Mouse (Mus musculus) layer of hippocampus, adult 18-20 months (tissue): ENCODE measurements around the gene Ccdc167. TPM values are rescaled to one million over a fixed set of nuclear protein-coding genes. Genes with fewer than 3 reads are reported as not detected.

ENCODE experiments used
- DNase-seq, 2 experiments: peaks; one replicate each; pipeline ENCODE4 v3.0.0; 2022; ENCODE audit warnings: low spot score in 2 of 2
- total RNA-seq, 2 experiments: library from RNA; stranded (reverse); gene quantifications; 2 replicates each; pipeline ENCODE4 v1.2.3; 2021

Ccdc167 gene
- total RNA-seq, 2 experiments from 2014 or later = 22.6 to 23.4 TPM

- no peak for DNase-seq
Observed at GRCm38 (mm10) chr17:29688610-29689009, 28.2 kb downstream of the Ccdc167 start.

GRCm38 (mm10) chr17:29687373-29687772 lies 29.5 kb downstream of the Ccdc167 start:
- no peak for DNase-seq

- DNase-seq = no peak
Observed at GRCm38 (mm10) chr17:29686771-29687170, 30.1 kb downstream of the Ccdc167 start.

- no peak for DNase-seq
Observed at GRCm38 (mm10) chr17:29684275-29684674, 32.6 kb downstream of the Ccdc167 start.

- DNase-seq = no peak
Observed at GRCm38 (mm10) chr17:29683127-29683526, 33.7 kb downstream of the Ccdc167 start.

GRCm38 (mm10) chr17:29682261-29682660 lies 34.6 kb downstream of the Ccdc167 start:
- no peak for DNase-seq

GRCm38 (mm10) chr17:29681669-29682068 lies 35.2 kb downstream of the Ccdc167 start:
- DNase-seq = no peak

GRCm38 (mm10) chr17:29680921-29681320 lies 35.9 kb downstream of the Ccdc167 start:
- no peak for DNase-seq

GRCm38 (mm10) chr17:29680174-29680573 lies 36.7 kb downstream of the Ccdc167 start:
- peak in 1 of 2 experiments; percentile 60 for DNase-seq

GRCm38 (mm10) chr17:29679038-29679767 lies 37.6 kb downstream of the Ccdc167 start:
- no peak for DNase-seq

GRCm38 (mm10) chr17:29678526-29678925 lies 38.3 kb downstream of the Ccdc167 start:
- no peak for DNase-seq

- no peak for DNase-seq
Observed at GRCm38 (mm10) chr17:29673325-29673724, 43.5 kb downstream of the Ccdc167 start.

- DNase-seq = no peak
Observed at GRCm38 (mm10) chr17:29671021-29671420, 45.8 kb downstream of the Ccdc167 start.

- no peak for DNase-seq
Observed at GRCm38 (mm10) chr17:29669936-29670335, 46.9 kb downstream of the Ccdc167 start.

GRCm38 (mm10) chr17:29669030-29669429 lies 47.8 kb downstream of the Ccdc167 start:
- DNase-seq = no peak

GRCm38 (mm10) chr17:29668051-29668986 lies 48.5 kb downstream of the Ccdc167 start:
- DNase-seq = peak; percentile 48 to 64

GRCm38 (mm10) chr17:29662145-29662544 lies 54.7 kb downstream of the Ccdc167 start:
- DNase-seq = no peak

GRCm38 (mm10) chr17:29660762-29661391 lies 56.0 kb downstream of the Ccdc167 start:
- peak in 1 of 2 experiments; percentile 20 for DNase-seq

GRCm38 (mm10) chr17:29660076-29660761 lies 56.6 kb downstream of the Ccdc167 start, which contains the start of gene Cmtr1:
TSS of gene Cmtr1 (plus strand) at chr17:29660595.
- peak; percentile 89 to 95 for DNase-seq

GRCm38 (mm10) chr17:29658249-29658648 lies 58.6 kb downstream of the Ccdc167 start:
- DNase-seq = no peak

- DNase-seq = no peak
Observed at GRCm38 (mm10) chr17:29642219-29642618, 74.6 kb downstream of the Ccdc167 start.
